Mouse (Mus musculus): ENCODE measurements around the gene Bhlha15. TPM values are rescaled to one million over a fixed set of nuclear protein-coding genes. Genes with fewer than 3 reads are reported as not detected.

The Bhlha15 gene
- polyA plus RNA-seq, 1 experiment from 2014 or later = 0.05 TPM

GRCm38 (mm10) chr5:144159137-144159536 is 30.9 kb upstream of the Bhlha15 start:
- ATAC-seq (ENCODE audit: insufficient number of reproducible peaks, insufficient read depth, low FRiP score, low read depth) = no peak
- Histone ChIP-seq H3K9me3 (ENCODE audit: control insufficient read depth, low read length) (no peaks in the 10 kb centered on the region), H3K27me3 (ENCODE audit: control insufficient read depth, insufficient read depth, low read length) (no peaks in the 10 kb centered on the region), H3K27ac (replicated peaks in 1 of 2; ENCODE audit: control insufficient read depth in 1 of 2, insufficient read depth in 1 of 2, low read depth in 2 of 2, low read length in 2 of 2) (no peak overlapping the region; a peak in 1 of 4 replicates), H3K4me2 (ENCODE audit: low read length) (no peak overlapping the region), H3K36me3 (ENCODE audit: control insufficient read depth, insufficient read depth, low read length) (peaks cover 36% of the 10 kb centered on the region), H3K4me3 (ENCODE audit: control insufficient read depth in 1 of 2, insufficient read depth in 1 of 2, low read depth in 1 of 2, low read length in 2 of 2) (no peak overlapping the region), H3K9ac (ENCODE audit: low read length) (no peak overlapping the region), H3K4me1 (ENCODE audit: control insufficient read depth in 2 of 2, insufficient read depth in 2 of 2, low read length in 2 of 2) (peaks cover 10 to 11% of the 10 kb centered on the region in 2 experiments; a peak in 3 of 4 replicates)
- WGBS = 93% methylated on average over 8 of the region's 8 CpGs

DNA sequence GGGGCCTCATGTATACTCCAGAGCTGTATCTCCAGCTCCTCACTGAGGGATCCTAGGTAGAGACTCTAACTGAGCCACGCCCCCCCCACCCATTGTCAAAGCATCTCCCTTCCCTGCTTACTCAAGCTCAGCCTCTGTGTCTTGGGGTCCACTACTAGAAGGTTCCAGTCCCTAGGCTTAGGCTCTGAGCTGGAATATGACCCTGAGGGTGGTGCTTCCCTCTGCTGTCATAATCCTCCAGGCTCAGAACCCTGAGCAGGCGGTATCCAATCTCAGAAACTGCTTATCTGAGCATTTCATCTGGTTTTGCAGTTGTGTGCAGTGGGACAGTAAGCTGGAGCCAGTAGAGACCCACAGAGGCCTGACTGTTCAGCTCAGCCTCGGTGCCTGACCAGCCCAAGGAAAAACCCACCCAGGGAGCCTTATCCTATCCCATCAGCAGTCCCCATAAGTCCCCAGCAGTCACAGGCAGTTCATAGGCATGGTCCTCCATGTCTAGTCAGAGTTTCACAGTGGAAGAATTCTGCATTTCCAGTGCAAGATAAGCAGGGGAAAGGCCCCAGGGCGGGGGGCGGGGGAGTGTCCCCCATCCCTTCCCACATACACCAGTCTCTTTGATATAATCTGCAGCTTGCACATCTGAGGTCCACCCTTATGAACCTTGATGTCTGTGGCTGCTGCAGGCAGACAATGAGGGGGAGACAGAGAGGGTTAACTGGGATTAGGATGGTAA is 27.8 kb upstream of the Bhlha15 start:
- Histone ChIP-seq H3K36me3 (ENCODE audit: control insufficient read depth, insufficient read depth, low read length) (peaks cover 57% of the 10 kb centered on the region), H3K9me3 (ENCODE audit: control insufficient read depth, low read length) (no peaks in the 10 kb centered on the region), H3K4me2 (ENCODE audit: low read length) (no peak overlapping the region), H3K9ac (ENCODE audit: low read length) (no peak overlapping the region), H3K4me1 (ENCODE audit: control insufficient read depth in 2 of 2, insufficient read depth in 2 of 2, low read length in 2 of 2) (peaks cover 4 to 8% of the 10 kb centered on the region in 2 experiments; a peak in 2 of 4 replicates), H3K4me3 (ENCODE audit: control insufficient read depth in 1 of 2, insufficient read depth in 1 of 2, low read depth in 1 of 2, low read length in 2 of 2) (no peak overlapping the region), H3K27me3 (ENCODE audit: control insufficient read depth, insufficient read depth, low read length) (no peaks in the 10 kb centered on the region), H3K27ac (replicated peaks in 1 of 2; ENCODE audit: control insufficient read depth in 1 of 2, insufficient read depth in 1 of 2, low read depth in 2 of 2, low read length in 2 of 2) (no peak overlapping the region)
- WGBS = 62% methylated on average over 5 of the region's 5 CpGs
- ATAC-seq (ENCODE audit: insufficient number of reproducible peaks, insufficient read depth, low FRiP score, low read depth) = no peak

- 80% methylated on average over 10 of the region's 10 CpGs for WGBS
- H3K9me3 ChIP-seq (ENCODE audit: control insufficient read depth, low read length) = no peaks in the 10 kb centered on the region
- H3K4me1 ChIP-seq (ENCODE audit: control insufficient read depth in 2 of 2, insufficient read depth in 2 of 2, low read length in 2 of 2) = peaks cover 2 to 8% of the 10 kb centered on the region in 2 experiments; a peak in 2 of 4 replicates
- no peaks in the 10 kb centered on the region for H3K27me3 ChIP-seq (ENCODE audit: control insufficient read depth, insufficient read depth, low read length)
- no peak for ATAC-seq (ENCODE audit: insufficient number of reproducible peaks, insufficient read depth, low FRiP score, low read depth)
- peaks cover 52% of the 10 kb centered on the region for H3K36me3 ChIP-seq (ENCODE audit: control insufficient read depth, insufficient read depth, low read length)
- no peak overlapping the region for H3K27ac ChIP-seq (replicated peaks in 1 of 2; ENCODE audit: control insufficient read depth in 1 of 2, insufficient read depth in 1 of 2, low read depth in 2 of 2, low read length in 2 of 2)
- no peak overlapping the region for H3K9ac ChIP-seq (ENCODE audit: low read length)
- H3K4me2 ChIP-seq (ENCODE audit: low read length) = no peak overlapping the region
- no peak overlapping the region for H3K4me3 ChIP-seq (ENCODE audit: control insufficient read depth in 1 of 2, insufficient read depth in 1 of 2, low read depth in 1 of 2, low read length in 2 of 2)
Measured at GRCm38 (mm10) chr5:144162813-144163517, 27.1 kb upstream of the Bhlha15 start.

- no peak for ATAC-seq (ENCODE audit: insufficient number of reproducible peaks, insufficient read depth, low FRiP score, low read depth)
- H3K27ac ChIP-seq (replicated peaks in 1 of 2; ENCODE audit: control insufficient read depth in 1 of 2, insufficient read depth in 1 of 2, low read depth in 2 of 2, low read length in 2 of 2) = no peak overlapping the region
Measured at GRCm38 (mm10) chr5:144165756-144166155, 24.3 kb upstream of the Bhlha15 start.

GRCm38 (mm10) chr5:144169275-144169975 is 20.7 kb upstream of the Bhlha15 start:
- no peaks in the 10 kb centered on the region for H3K9me3 ChIP-seq (ENCODE audit: control insufficient read depth, low read length)
- no peak overlapping the region for H3K4me3 ChIP-seq (ENCODE audit: control insufficient read depth in 1 of 2, insufficient read depth in 1 of 2, low read depth in 1 of 2, low read length in 2 of 2)
- no peak for ATAC-seq (ENCODE audit: insufficient number of reproducible peaks, insufficient read depth, low FRiP score, low read depth)
- H3K27me3 ChIP-seq (ENCODE audit: control insufficient read depth, insufficient read depth, low read length) = no peaks in the 10 kb centered on the region
- no peak overlapping the region for H3K4me2 ChIP-seq (ENCODE audit: low read length)
- H3K36me3 ChIP-seq (ENCODE audit: control insufficient read depth, insufficient read depth, low read length) = peaks cover 78% of the 10 kb centered on the region
- 93% methylated on average over 8 of the region's 8 CpGs for WGBS
- no peaks in the 10 kb centered on the region for H3K4me1 ChIP-seq (ENCODE audit: control insufficient read depth in 2 of 2, insufficient read depth in 2 of 2, low read length in 2 of 2)
- H3K9ac ChIP-seq (ENCODE audit: low read length) = no peak overlapping the region
- no peak overlapping the region for H3K27ac ChIP-seq (replicated peaks in 1 of 2; ENCODE audit: control insufficient read depth in 1 of 2, insufficient read depth in 1 of 2, low read depth in 2 of 2, low read length in 2 of 2)

More at GRCm38 (mm10) chr5:144165756-144166155, 24.3 kb upstream of the Bhlha15 start:
- no peak overlapping the region for H3K4me3 ChIP-seq (ENCODE audit: control insufficient read depth in 1 of 2, insufficient read depth in 1 of 2, low read depth in 1 of 2, low read length in 2 of 2)
- H3K4me2 ChIP-seq (ENCODE audit: low read length) = no peak overlapping the region
- H3K9me3 ChIP-seq (ENCODE audit: control insufficient read depth, low read length) = no peaks in the 10 kb centered on the region
- H3K9ac ChIP-seq (ENCODE audit: low read length) = no peak overlapping the region
- H3K36me3 ChIP-seq (ENCODE audit: control insufficient read depth, insufficient read depth, low read length) = peaks cover 57% of the 10 kb centered on the region
- WGBS = 81% methylated on average over 3 of the region's 3 CpGs
- H3K27me3 ChIP-seq (ENCODE audit: control insufficient read depth, insufficient read depth, low read length) = no peaks in the 10 kb centered on the region
- H3K4me1 ChIP-seq (ENCODE audit: control insufficient read depth in 2 of 2, insufficient read depth in 2 of 2, low read length in 2 of 2) = no peaks in the 10 kb centered on the region

GRCm38 (mm10) chr5:144173648-144174047 is 16.4 kb upstream of the Bhlha15 start:
- Histone ChIP-seq H3K27ac (replicated peaks in 1 of 2; ENCODE audit: control insufficient read depth in 1 of 2, insufficient read depth in 1 of 2, low read depth in 2 of 2, low read length in 2 of 2) (no peak overlapping the region), H3K9me3 (ENCODE audit: control insufficient read depth, low read length) (no peaks in the 10 kb centered on the region), H3K9ac (ENCODE audit: low read length) (no peak overlapping the region), H3K36me3 (ENCODE audit: control insufficient read depth, insufficient read depth, low read length) (peaks cover 76% of the 10 kb centered on the region), H3K4me1 (ENCODE audit: control insufficient read depth in 2 of 2, insufficient read depth in 2 of 2, low read length in 2 of 2) (no peaks in the 10 kb centered on the region; a peak in 1 of 4 replicates), H3K4me3 (ENCODE audit: control insufficient read depth in 1 of 2, insufficient read depth in 1 of 2, low read depth in 1 of 2, low read length in 2 of 2) (no peak overlapping the region), H3K4me2 (ENCODE audit: low read length) (no peak overlapping the region), H3K27me3 (ENCODE audit: control insufficient read depth, insufficient read depth, low read length) (no peaks in the 10 kb centered on the region)
- ATAC-seq (ENCODE audit: insufficient number of reproducible peaks, insufficient read depth, low FRiP score, low read depth) = no peak
- WGBS = 92% methylated on average over 18 of the region's 18 CpGs

DNA sequence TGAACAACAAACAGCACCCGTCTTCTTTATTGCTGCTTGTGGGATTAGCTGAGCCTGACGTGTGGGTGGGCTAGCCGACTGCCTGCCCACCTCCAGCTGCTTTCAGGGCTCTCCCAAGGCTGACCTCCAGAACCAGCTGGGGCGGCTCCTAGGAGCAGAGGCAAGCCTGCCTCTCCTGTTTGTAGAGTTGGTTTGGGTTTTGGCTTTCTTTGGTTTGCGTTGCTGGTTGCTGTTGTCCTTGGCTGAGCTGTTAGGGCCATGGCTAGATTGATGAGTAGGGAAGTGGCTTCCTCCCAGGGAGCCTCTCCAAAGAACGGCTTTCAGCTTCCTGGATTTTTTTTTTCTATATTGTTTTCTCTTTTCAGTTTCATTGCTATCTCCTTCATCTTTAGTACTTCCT is 11.9 kb upstream of the Bhlha15 start:
- no peak overlapping the region for H3K4me3 ChIP-seq (ENCODE audit: control insufficient read depth in 1 of 2, insufficient read depth in 1 of 2, low read depth in 1 of 2, low read length in 2 of 2)
- H3K9me3 ChIP-seq (ENCODE audit: control insufficient read depth, low read length) = no peaks in the 10 kb centered on the region
- no peak overlapping the region for H3K9ac ChIP-seq (ENCODE audit: low read length)
- H3K27ac ChIP-seq (replicated peaks in 1 of 2; ENCODE audit: control insufficient read depth in 1 of 2, insufficient read depth in 1 of 2, low read depth in 2 of 2, low read length in 2 of 2) = no peak overlapping the region
- H3K36me3 ChIP-seq (ENCODE audit: control insufficient read depth, insufficient read depth, low read length) = peaks cover 41% of the 10 kb centered on the region
- H3K27me3 ChIP-seq (ENCODE audit: control insufficient read depth, insufficient read depth, low read length) = no peaks in the 10 kb centered on the region
- 61% methylated on average over 6 of the region's 6 CpGs for WGBS
- H3K4me1 ChIP-seq (ENCODE audit: control insufficient read depth in 2 of 2, insufficient read depth in 2 of 2, low read length in 2 of 2) = peaks cover 8 to 10% of the 10 kb centered on the region in 2 experiments
- ATAC-seq (ENCODE audit: insufficient number of reproducible peaks, insufficient read depth, low FRiP score, low read depth) = no peak
- H3K4me2 ChIP-seq (ENCODE audit: low read length) = no peak overlapping the region

All from heart, embryonic 14.5 days (tissue).